Mouse (Mus musculus) heart, embryonic 12.5 days (tissue): ENCODE measurements around the gene Nup54. TPM values are rescaled to one million over a fixed set of nuclear protein-coding genes. Genes with fewer than 3 reads are reported as not detected.

Experiments used
- microRNA-seq: library from miRNA; unstranded; fragments of <30 nt; microRNA quantifications from one replicate; pipeline ENCODE4, GENCODE M21; 2017
- polyA plus RNA-seq: library from polyadenylated mRNA; unstranded; fragments of >200 nt; fragmentation: Nextera tagmentation; extraction: Ambion mirVana; gene quantifications from 2 replicates; pipeline ENCODE4 v1.2.1, GENCODE M21; 2016

Gene Nup54
- polyA plus RNA-seq, 1 experiment from 2014 or later: 44.6 TPM

Small RNA genes within 50 kb of the gene (microRNA-seq; reads per million reads assigned to microRNA genes)
- gene Mir6415: not detected

Other genes starting within 250 kb of the Nup54 start
- gene U90926, start 219.8 kb downstream of the Nup54 start, polyA plus RNA-seq: not detected in 2 replicates
- not detected in 2 replicates for gene Ppef2, start 178.9 kb downstream of the Nup54 start, polyA plus RNA-seq
- 4.8 and 6.6 TPM in 2 replicates for gene Naaa, start 157.0 kb downstream of the Nup54 start, polyA plus RNA-seq
- gene Sdad1, start 124.7 kb downstream of the Nup54 start, polyA plus RNA-seq: 28.5 and 29.0 TPM in 2 replicates
- not detected in 2 replicates for gene Cxcl9, start 107.1 kb downstream of the Nup54 start, polyA plus RNA-seq
- 37.5 and 41.5 TPM in 2 replicates for gene Art3, start 103.4 kb downstream of the Nup54 start, polyA plus RNA-seq
- gene Cxcl10, start 86.3 kb downstream of the Nup54 start, polyA plus RNA-seq: 0.30 and 0.52 TPM in 2 replicates
- 17.7 and 18.0 TPM in 2 replicates for gene Scarb2, start 71.6 kb upstream of the Nup54 start, polyA plus RNA-seq
- gene Fam47e, start 119.8 kb upstream of the Nup54 start, polyA plus RNA-seq: not detected in 2 replicates
- gene Stbd1, start 167.8 kb upstream of the Nup54 start, polyA plus RNA-seq: 84.2 and 87.2 TPM in 2 replicates
- 1.1 and 1.2 TPM in 2 replicates for gene Ccdc158, start 240.1 kb upstream of the Nup54 start, polyA plus RNA-seq
- gene Shroom3, start 248.2 kb upstream of the Nup54 start, polyA plus RNA-seq: 19.7 and 22.2 TPM in 2 replicates